Mouse (Mus musculus): ENCODE results near the gene Fam167b.

DNA sequence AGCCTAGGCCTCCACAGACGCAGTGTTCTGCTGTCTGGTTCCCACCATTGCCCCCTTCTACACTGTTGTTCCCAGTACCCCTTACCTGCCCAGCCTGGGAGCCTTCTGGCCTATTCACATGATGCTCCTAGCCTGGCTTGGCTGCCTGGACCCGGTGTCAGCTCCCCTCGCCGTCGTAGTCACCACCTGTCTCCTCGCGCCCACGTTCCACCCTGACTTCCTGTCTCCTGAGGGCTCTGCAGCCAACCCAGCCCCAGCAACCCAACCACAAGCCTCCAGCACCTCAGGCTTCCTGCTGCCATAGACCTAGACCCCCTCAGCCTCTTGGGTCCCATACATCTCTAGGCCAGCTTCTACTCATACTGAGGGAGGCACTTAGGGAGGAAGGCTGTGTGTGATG is 4.9 kb downstream of the Fam167b start, which contains the start of gene Lck:
- TF ChIP-seq CTCF (IDR thresholded peaks at IDR 0.05; ENCODE audit: borderline replicate concordance, control insufficient read depth, extremely low read depth, insufficient read depth, low read length, poor library complexity): no peak
- TF ChIP-seq POLR2A (IDR thresholded peaks at IDR 0.05; ENCODE audit: control insufficient read depth, extremely low read depth, insufficient read depth, low read length, poor library complexity): peak; percentile 85; the same call in 1 of the 2 replicates
